Mouse (Mus musculus) thymus, adult 2 months (tissue): ENCODE data around the gene Plekhm2. TPM values are rescaled to one million over a fixed set of nuclear protein-coding genes. Genes with fewer than 3 reads are reported as not detected.

ENCODE experiments used
- DNase-seq: peaks from one replicate; pipeline ENCODE4 v3.0.0; 2021
- H3K27ac ChIP-seq: fragments of 200-500 bp; 2 replicates; pipeline ENCODE4 v1.5.1; 2012; ENCODE audit warnings: low read length, control low read depth; ENCODE audit not compliant: control insufficient read depth, insufficient read depth
- H3K27me3 ChIP-seq: fragments of 200-500 bp; 2 replicates; pipeline ENCODE4 v1.6.1; 2012; ENCODE audit warnings: mild to moderate bottlenecking, low read length, moderate library complexity, mixed read lengths; ENCODE audit not compliant: control insufficient read depth, insufficient read depth
- H3K36me3 ChIP-seq: fragments of 200-500 bp; 2 replicates; pipeline ENCODE4 v1.6.1; 2012; ENCODE audit warnings: mild to moderate bottlenecking, low read length, moderate library complexity; ENCODE audit not compliant: control insufficient read depth, insufficient read depth
- H3K4me1 ChIP-seq: fragments of 200-500 bp; replicated peaks from 2 replicates; pipeline ENCODE4 v1.6.1; 2012; ENCODE audit warnings: low read length; ENCODE audit not compliant: control insufficient read depth, insufficient read depth
- H3K4me3 ChIP-seq: fragments of 200-500 bp; 2 replicates; pipeline ENCODE4 v1.5.1; 2012; ENCODE audit warnings: mild to moderate bottlenecking, low read length, control low read depth, moderate library complexity; ENCODE audit not compliant: control insufficient read depth, insufficient read depth
- CTCF ChIP-seq: fragments of 200-500 bp; IDR thresholded peaks from 2 replicates; pipeline ENCODE4 v1.5.1; 2012; ENCODE audit warnings: mild to moderate bottlenecking, control low read depth, low read length, moderate library complexity, borderline replicate concordance; ENCODE audit not compliant: control insufficient read depth, poor library complexity, insufficient read depth; ENCODE audit errors: extremely low read depth
- POLR2A ChIP-seq: fragments of 200-500 bp; IDR thresholded peaks from 2 replicates; pipeline ENCODE4 v1.6.1; 2012; ENCODE audit warnings: mild to moderate bottlenecking, low read length, control low read depth, moderate library complexity; ENCODE audit not compliant: control insufficient read depth, poor library complexity, insufficient read depth; ENCODE audit errors: extremely low read depth
- WGBS: fragments of 180-500 bp; shearing (Covaris S2); methylation state at CpG from one replicate; pipeline ENCODE4 v1.1.7; 2018; 5-methylcytosine and 5-hydroxymethylcytosine counted together
- polyA plus RNA-seq: library from polyadenylated mRNA; depleted of rRNA; stranded (reverse); fragments of >200 nt; gene quantifications from 2 replicates; pipeline ENCODE4 v1.2.3, GENCODE M21; 2012

Plekhm2 gene
- polyA plus RNA-seq, 1 experiment, result 71.4 TPM

DNA sequence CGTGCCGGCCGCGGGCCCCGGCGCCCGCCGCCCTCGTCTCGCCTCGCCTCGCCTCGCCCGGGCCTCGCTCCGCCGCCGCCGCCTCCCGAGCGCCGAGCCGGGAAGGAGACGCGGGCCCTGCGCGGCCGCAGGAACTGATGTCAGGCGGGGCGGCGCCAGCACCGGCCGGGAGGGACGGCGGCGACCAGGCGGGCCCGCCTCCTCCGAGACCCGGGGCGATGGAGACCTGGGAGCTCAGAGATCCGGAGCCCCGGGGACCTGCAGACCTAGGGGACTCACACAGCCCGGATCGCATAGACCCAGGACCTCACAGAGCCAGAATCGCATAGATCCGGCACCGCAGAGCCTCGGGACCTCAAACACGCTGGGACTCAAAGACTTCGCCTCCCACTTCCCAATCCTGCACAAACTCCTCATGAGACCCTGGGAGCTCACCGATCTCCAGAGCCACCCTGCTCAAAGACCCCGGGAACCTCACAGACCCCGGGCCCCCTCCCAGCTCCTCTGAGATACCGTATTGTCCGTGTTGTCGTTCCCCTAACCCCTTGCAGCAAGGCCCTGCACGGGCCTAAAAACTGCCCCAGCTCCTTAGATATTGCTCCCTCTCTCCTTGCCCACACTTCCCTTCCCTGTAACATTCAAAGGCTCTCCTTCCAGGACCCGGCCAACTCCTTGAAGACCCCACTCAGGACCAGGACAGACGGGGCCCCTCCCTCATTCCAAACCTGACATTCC is 521 bp downstream of the Plekhm2 start:
- 3% methylated on average over 60 of the region's 60 CpGs for WGBS
- DNase-seq, result peak; percentile 74
- Histone ChIP-seq H3K27ac (no peak overlapping the region), H3K4me3 (peak overlapping the region; percentile 50), H3K4me1 (peaks cover 13% of the 10 kb centered on the region), H3K27me3 (no peaks in the 10 kb centered on the region), H3K36me3 (no peaks in the 10 kb centered on the region)
- TF ChIP-seq POLR2A (peak; percentile 51), CTCF (no peak)

GRCm38 (mm10) chr4:141663122-141663931 is 1.4 kb downstream of the Plekhm2 start:
- no peak overlapping the region for H3K27ac ChIP-seq
- 4% methylated on average over 47 of the region's 47 CpGs for WGBS
- peak; percentile 23 for DNase-seq
- TF ChIP-seq POLR2A (no peak), CTCF (no peak)
- no peaks in the 10 kb centered on the region for H3K36me3 ChIP-seq
- peaks cover 13% of the 10 kb centered on the region for H3K4me1 ChIP-seq
- no peaks in the 10 kb centered on the region for H3K27me3 ChIP-seq
- H3K4me3 ChIP-seq, result peak overlapping the region; percentile 65

- H3K4me1 ChIP-seq, result peaks cover 13% of the 10 kb centered on the region
- no peak for TF ChIP-seq POLR2A
- no peak for TF ChIP-seq CTCF
- DNase-seq, result no peak
- H3K27me3 ChIP-seq, result no peaks in the 10 kb centered on the region
- no peak overlapping the region for H3K4me3 ChIP-seq
- H3K27ac ChIP-seq, result no peak overlapping the region
- 97% methylated on average over 11 of the region's 11 CpGs for WGBS
- H3K36me3 ChIP-seq, result no peaks in the 10 kb centered on the region
Measured at GRCm38 (mm10) chr4:141660884-141661283, 3.8 kb downstream of the Plekhm2 start.

GRCm38 (mm10) chr4:141659739-141660138 is 5.0 kb downstream of the Plekhm2 start:
- 93% methylated on average over 4 of the region's 4 CpGs for WGBS
- H3K4me1 ChIP-seq, result peaks cover 12% of the 10 kb centered on the region
- H3K4me3 ChIP-seq, result no peak overlapping the region
- no peak for DNase-seq
- H3K27ac ChIP-seq, result no peak overlapping the region
- TF ChIP-seq CTCF, result no peak
- no peak for TF ChIP-seq POLR2A
- no peaks in the 10 kb centered on the region for H3K27me3 ChIP-seq
- H3K36me3 ChIP-seq, result no peaks in the 10 kb centered on the region

DNA sequence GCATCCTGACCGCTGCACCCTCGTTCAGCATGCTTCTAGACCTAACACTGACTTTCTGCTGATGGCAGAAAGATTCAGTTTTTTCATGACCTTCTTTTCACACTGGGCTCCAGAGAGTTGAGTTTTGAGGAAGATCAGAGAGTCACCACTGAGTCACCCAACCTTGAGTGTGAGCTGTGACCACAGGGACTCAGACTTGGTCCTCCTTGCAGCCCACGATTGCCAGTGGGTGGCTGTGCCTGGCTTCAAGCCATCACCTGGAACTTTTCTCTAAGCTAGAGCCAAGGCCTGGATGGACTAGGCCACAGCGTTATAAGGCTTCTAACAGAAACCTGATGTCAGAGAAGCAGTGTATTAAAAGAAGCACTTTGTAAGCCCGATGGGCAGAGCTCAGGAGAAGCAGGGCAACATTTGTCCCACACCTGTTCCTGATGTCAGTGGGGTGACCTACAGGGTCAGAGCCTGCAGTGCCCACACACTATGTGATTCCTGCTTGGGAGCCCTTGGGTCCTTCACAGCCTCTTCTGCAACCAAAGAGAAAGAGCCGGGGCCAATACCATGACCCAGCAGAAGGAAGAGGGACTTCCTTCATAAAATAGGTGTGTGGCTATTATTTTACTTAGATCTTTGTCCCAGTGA is 5.7 kb downstream of the Plekhm2 start:
- 83% methylated on average over 6 of the region's 6 CpGs for WGBS
- Histone ChIP-seq H3K27ac (no peak overlapping the region), H3K4me3 (no peak overlapping the region), H3K27me3 (no peaks in the 10 kb centered on the region), H3K4me1 (peaks cover 6% of the 10 kb centered on the region), H3K36me3 (no peaks in the 10 kb centered on the region)
- TF ChIP-seq POLR2A (no peak), CTCF (no peak)
- DNase-seq, result no peak

GRCm38 (mm10) chr4:141656932-141657331 is 7.8 kb downstream of the Plekhm2 start:
- TF ChIP-seq POLR2A (no peak), CTCF (no peak)
- Histone ChIP-seq H3K36me3 (no peaks in the 10 kb centered on the region), H3K4me1 (no peaks in the 10 kb centered on the region; the same call in 1 of the 2 replicates), H3K4me3 (no peak overlapping the region), H3K27ac (no peak overlapping the region), H3K27me3 (no peaks in the 10 kb centered on the region)
- no peak for DNase-seq
- 96% methylated on average over 8 of the region's 8 CpGs for WGBS
